Mouse (Mus musculus): ENCODE measurements around the gene Wwox. TPM values are rescaled to one million over a fixed set of nuclear protein-coding genes. Genes with fewer than 3 reads are reported as not detected.
A peak's percentile ranks its signal among the peaks of the same experiment; 100 is the strongest.

Wwox gene
- polyA plus RNA-seq, 1 experiment from 2014 or later: 9.0 TPM

DNA sequence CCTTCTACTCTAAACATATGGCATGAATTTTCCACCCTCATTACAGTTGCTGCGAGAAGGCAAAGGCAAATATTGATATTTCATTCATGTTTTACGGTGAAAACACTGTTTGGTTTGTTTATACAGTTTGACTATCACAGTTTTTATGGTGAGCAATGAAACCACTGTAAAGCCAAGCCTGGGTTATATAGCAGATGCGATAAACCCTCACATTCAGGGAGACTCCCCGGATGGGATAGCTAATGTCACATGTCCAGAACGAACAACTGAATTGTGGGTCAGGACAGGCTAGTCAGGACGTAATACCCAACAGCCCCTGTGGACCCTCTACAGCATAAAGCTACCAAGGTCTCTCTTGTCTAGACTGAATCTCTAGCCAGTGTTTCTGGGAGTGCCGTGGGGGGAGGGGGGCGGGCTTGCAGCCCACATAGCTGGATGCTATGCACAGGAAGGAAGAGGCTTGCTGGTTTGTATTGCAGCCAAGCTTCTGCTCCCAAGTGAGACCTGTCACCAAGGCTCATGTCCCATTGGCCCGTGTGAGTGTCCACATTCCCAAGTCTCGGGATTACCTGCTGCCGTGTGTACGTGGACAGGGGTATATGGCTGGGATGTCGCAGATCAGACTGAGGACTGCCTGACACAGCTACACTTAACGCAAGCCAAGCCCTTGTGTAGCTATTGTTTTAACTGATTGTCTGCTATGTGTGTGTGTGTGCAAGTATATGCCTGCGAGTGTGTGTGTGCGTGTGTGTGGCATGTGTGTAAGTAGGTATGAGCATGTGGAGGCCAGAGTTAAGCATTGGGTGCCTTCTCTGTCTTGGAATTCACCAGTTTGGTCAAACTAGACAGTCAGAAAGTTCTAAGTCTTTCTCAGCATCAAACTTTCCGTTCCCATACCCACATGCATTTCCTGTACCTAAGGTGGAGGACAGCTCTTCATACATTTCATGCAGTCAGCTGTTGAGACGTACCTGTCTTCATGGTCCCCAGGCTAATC lies 66.2 kb downstream of the Wwox start:
- Histone ChIP-seq H3K36me3 (no peaks in the 10 kb centered on the region), H3K27me3 (replicated peaks) (peaks cover 7% of the 10 kb centered on the region; the same call in 1 of the 2 replicates), H3K4me2 (peak overlapping the region; percentile 57; the same call in 1 of the 2 replicates), H3K9me3 (no peaks in the 10 kb centered on the region), H3K9ac (no peak overlapping the region), H3K27ac (replicated peaks) (no peak overlapping the region), H3K4me3 (no peak overlapping the region), H3K4me1 (peaks cover 19% of the 10 kb centered on the region)
- ATAC-seq (ENCODE audit: extremely low read depth, insufficient number of reproducible peaks, low FRiP score, low TSS enrichment): no peak; the same call in 1 of the 2 replicates
- 72% methylated on average over 18 of the region's 18 CpGs for WGBS

DNA sequence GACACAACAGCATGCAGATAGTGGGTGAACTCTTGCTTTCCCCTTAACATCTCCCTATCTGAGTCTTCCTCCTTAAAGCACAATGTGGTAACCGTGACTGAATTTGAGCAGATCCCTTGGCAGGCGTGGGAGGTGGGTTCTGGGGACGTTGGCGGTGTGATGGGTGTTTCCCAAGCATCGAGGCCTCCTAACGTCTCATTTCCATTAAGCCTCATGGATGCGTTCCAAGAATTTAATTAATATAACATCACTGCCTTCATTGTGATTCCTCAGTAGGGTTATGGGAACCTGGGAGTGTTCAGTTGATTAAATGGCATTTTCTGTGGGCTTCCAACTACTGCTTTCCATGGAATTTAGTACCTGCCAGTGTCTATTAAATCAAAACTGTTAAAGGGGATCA lies 67.9 kb downstream of the Wwox start:
- no peak for ATAC-seq (ENCODE audit: extremely low read depth, insufficient number of reproducible peaks, low FRiP score, low TSS enrichment)
- Histone ChIP-seq H3K27ac (replicated peaks) (no peak overlapping the region), H3K9ac (no peak overlapping the region), H3K4me3 (no peak overlapping the region), H3K4me1 (peaks cover 19% of the 10 kb centered on the region), H3K9me3 (no peaks in the 10 kb centered on the region), H3K4me2 (no peak overlapping the region), H3K27me3 (replicated peaks) (peaks cover 7% of the 10 kb centered on the region; the same call in 1 of the 2 replicates), H3K36me3 (no peaks in the 10 kb centered on the region)
- 72% methylated on average over 7 of the region's 7 CpGs for WGBS

DNA sequence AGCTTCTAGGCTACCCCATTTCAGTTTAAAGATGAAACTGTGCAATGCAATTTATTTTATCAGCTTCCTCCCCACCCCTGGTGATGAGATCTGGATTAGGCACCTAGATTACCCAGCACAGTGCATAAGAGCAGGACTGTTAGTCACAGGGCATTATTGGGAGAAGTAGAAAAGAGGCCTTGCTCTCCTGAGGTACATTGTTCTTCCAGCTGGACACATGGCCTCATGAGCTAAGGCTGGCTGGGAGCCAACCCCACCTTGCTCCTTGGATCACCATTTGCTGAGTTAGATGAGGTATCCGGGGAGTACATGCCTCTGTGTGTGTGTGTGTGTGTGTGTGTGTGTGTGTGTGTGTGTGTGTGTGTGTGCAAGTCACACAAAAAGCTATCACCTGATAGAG lies 70.8 kb downstream of the Wwox start:
- Histone ChIP-seq H3K9ac (no peak overlapping the region), H3K4me2 (no peak overlapping the region), H3K27me3 (replicated peaks) (peaks cover 7% of the 10 kb centered on the region; the same call in 1 of the 2 replicates), H3K9me3 (no peaks in the 10 kb centered on the region), H3K36me3 (no peaks in the 10 kb centered on the region), H3K4me3 (no peak overlapping the region), H3K27ac (replicated peaks) (no peak overlapping the region), H3K4me1 (peaks cover 8% of the 10 kb centered on the region)
- WGBS: 47% methylated on average over 1 of the region's 1 CpGs
- ATAC-seq (ENCODE audit: extremely low read depth, insufficient number of reproducible peaks, low FRiP score, low TSS enrichment): no peak; the same call in 1 of the 2 replicates

DNA sequence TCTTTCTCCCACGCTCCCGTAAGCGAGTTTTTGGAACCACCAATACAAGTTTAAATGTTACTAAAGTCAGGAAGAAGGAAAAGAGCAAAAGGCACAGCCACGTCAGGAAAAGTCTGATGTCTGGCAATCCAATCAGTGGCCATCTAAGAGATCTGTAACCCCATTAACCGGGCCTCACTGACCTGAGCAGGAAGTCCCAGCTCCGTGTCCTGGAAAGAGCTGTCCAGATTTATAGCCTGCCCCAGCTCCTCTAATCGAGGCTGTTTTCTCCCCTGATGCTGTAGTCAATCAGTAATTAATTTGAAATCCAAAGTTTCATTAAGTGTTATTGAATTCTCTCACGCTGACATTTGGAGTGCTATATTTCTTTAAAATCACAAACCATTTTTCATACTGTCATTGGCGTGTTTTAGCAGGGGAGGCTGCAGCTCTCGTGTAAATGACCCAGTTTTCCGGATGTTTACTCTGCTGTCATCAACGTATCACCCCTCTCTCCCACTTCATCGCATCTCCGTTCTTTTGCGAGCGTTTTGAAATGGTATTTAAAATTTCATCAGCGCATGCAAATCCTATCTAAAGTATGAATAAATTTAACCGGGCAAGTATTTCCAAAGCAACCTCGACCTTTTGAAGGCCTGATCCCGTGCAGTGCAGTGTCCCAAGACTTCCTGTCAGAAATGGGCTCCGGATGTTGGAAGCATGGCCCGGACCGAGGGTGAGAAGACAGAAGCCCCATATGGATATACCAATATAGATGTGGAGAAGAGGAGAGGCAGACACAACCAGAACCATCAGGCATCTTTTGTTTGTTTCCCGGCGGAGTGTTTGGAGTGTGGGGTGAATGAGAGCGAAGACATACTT lies 72.8 kb downstream of the Wwox start:
- no peak for ATAC-seq (ENCODE audit: extremely low read depth, insufficient number of reproducible peaks, low FRiP score, low TSS enrichment)
- H3K4me2 ChIP-seq: no peak overlapping the region

DNA sequence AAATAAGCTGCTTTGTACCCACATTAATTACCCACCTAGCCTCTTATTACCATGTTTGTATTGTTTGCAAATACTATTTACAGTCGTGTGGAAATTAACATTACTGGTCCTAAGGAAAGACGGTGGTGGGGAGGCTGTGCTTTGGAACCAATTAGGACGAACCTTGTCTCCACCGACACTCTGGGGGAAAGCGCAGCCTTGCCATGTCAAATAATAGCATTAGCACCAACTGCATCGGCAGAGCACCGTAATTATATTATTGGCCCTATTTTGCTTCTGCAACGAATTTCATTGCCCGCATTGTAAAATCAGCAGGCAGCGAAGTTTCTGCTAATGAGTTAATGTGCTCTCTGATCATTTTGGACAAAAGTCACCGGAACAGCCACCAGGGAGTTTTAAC lies 75.2 kb downstream of the Wwox start:
- 80% methylated on average over 11 of the region's 11 CpGs for WGBS
- Histone ChIP-seq H3K9ac (no peak overlapping the region), H3K4me3 (no peak overlapping the region), H3K9me3 (no peaks in the 10 kb centered on the region), H3K4me2 (no peak overlapping the region), H3K27me3 (replicated peaks) (no peaks in the 10 kb centered on the region), H3K27ac (replicated peaks) (no peak overlapping the region), H3K4me1 (no peaks in the 10 kb centered on the region), H3K36me3 (no peaks in the 10 kb centered on the region)
- ATAC-seq (ENCODE audit: extremely low read depth, insufficient number of reproducible peaks, low FRiP score, low TSS enrichment): no peak

More for the DNA sequence above, 72.8 kb downstream of the Wwox start:
- Histone ChIP-seq H3K4me1 (no peaks in the 10 kb centered on the region), H3K27ac (replicated peaks) (no peak overlapping the region), H3K9ac (no peak overlapping the region), H3K27me3 (replicated peaks) (peaks cover 7% of the 10 kb centered on the region; the same call in 1 of the 2 replicates), H3K36me3 (no peaks in the 10 kb centered on the region), H3K9me3 (no peaks in the 10 kb centered on the region), H3K4me3 (no peak overlapping the region)
- 79% methylated on average over 26 of the region's 26 CpGs for WGBS

DNA sequence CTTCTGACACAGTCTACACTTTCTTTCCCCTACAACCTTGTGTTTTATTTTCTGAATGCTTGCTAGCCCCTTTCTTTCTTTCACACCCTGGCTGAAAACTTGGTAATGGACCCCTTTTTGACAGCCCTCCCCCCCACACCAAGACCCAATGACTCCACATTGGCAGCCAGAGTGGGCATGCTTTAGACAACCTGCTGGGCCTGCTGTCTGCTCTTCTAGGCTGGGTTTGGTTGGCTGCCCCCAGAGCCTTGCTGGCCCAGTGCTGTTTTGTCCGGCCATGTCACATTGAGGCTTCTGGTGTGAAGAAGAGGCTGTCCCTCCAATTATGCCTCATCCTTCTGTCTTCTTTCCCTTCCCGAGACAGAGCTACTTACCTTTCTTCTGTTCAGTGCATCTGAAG lies 83.6 kb downstream of the Wwox start:
- ATAC-seq (ENCODE audit: extremely low read depth, insufficient number of reproducible peaks, low FRiP score, low TSS enrichment): no peak
- WGBS: 78% methylated on average over 2 of the region's 2 CpGs
- no peak overlapping the region for H3K9ac ChIP-seq

DNA sequence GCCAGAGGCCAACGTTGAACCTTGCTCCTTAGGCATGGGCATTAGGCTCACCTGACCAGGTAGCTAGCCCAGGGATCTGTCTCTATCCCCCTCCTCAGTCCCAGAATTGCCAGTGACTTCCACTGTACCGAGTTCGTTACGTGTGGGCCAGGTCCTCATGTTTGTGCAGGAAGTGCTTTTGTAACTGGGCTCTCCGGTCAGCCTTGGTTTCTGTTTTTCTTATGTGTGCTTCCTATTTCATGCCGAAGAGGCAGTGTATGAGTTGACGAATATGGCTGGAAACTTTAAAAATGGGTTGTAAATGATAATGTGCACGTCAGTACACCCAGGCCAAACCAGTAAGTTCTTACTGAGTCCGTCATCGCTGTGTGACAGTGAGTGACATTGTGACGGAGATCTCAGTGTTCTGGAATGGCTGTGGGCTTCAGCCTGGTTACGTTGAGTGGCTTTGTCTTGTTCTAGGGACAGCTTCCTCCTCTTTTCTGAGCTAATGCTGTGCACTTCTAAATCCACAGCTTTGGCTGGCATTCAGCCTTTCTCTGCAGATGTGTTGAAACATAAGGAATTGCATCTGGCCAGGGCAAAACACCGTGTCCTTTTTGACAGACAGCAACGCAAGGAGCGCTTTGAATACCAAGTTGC lies 87.3 kb downstream of the Wwox start:
- Histone ChIP-seq H3K4me3 (no peak overlapping the region), H3K9me3 (no peaks in the 10 kb centered on the region), H3K4me2 (no peak overlapping the region), H3K36me3 (no peaks in the 10 kb centered on the region), H3K9ac (no peak overlapping the region), H3K27me3 (replicated peaks) (peaks cover 20% of the 10 kb centered on the region), H3K4me1 (0 out of 2 replicates have a peak, but pooled peaks cover 4% of the 10 kb centered on the region), H3K27ac (replicated peaks) (no peak overlapping the region)
- 78% methylated on average over 15 of the region's 15 CpGs for WGBS
- ATAC-seq (ENCODE audit: extremely low read depth, insufficient number of reproducible peaks, low FRiP score, low TSS enrichment): no peak

More for the DNA sequence above, 83.6 kb downstream of the Wwox start:
- Histone ChIP-seq H3K36me3 (no peaks in the 10 kb centered on the region), H3K4me1 (no peaks in the 10 kb centered on the region), H3K4me3 (no peak overlapping the region), H3K27me3 (replicated peaks) (no peaks in the 10 kb centered on the region), H3K4me2 (no peak overlapping the region), H3K27ac (replicated peaks) (no peak overlapping the region), H3K9me3 (no peaks in the 10 kb centered on the region)

DNA sequence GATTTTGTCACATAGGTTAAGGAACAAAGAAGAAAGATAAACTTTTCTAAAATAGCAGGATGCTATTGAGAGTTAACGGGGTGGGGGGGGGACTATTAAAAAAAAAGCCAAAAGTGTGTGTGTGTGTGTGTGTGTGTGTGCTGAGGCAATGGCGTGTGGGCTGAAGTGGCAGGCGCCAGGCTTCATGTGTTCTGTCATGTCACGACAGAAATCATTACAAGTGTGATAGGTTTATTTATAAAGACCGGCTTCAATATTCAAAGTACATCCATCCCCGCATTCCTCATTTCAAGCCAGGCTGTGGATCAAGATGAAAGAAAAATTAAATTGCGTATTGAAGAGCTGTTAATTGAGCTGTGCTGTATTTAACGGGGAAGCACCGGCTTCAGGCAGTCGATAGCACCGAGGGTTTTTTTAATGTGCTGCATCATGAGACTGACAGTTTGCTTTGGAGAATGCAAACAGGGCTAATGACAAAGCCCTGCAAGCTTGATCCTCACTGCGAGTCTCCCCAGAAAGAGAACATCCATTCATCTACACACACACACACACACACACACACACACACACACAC lies 88.3 kb downstream of the Wwox start:
- Histone ChIP-seq H3K4me2 (no peak overlapping the region), H3K9ac (no peak overlapping the region), H3K27me3 (replicated peaks) (peaks cover 28% of the 10 kb centered on the region), H3K4me1 (0 out of 2 replicates have a peak, but pooled peaks cover 7% of the 10 kb centered on the region), H3K9me3 (no peaks in the 10 kb centered on the region), H3K4me3 (no peak overlapping the region), H3K36me3 (no peaks in the 10 kb centered on the region), H3K27ac (replicated peaks) (no peak overlapping the region)
- no peak for ATAC-seq (ENCODE audit: extremely low read depth, insufficient number of reproducible peaks, low FRiP score, low TSS enrichment)
- WGBS: 75% methylated on average over 12 of the region's 12 CpGs

DNA sequence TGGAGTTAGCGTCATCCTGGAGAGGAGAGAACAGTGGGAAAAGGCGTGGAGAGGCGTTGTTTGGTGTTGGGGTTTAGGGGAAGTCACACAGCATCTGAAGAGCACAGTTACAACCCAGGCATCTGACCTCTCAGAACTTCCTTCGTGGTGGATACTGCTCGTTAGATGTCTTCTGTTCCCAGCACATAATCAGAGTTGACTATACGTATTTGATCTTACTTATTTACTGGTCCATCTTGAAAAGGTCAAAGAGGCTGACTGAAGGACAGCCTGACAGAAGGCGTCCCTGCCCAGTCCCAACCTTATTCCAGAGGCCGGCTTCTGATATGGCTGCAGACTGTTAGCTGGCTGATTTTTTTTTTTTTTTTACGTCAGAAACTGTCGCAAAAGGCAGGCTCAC lies 90.1 kb downstream of the Wwox start:
- H3K4me2 ChIP-seq: no peak overlapping the region
- no peak for ATAC-seq (ENCODE audit: extremely low read depth, insufficient number of reproducible peaks, low FRiP score, low TSS enrichment)
- no peak overlapping the region for H3K27ac ChIP-seq (replicated peaks)
- H3K4me3 ChIP-seq: no peak overlapping the region
- WGBS: 71% methylated on average over 10 of the region's 10 CpGs
- no peaks in the 10 kb centered on the region for H3K9me3 ChIP-seq
- H3K36me3 ChIP-seq: no peaks in the 10 kb centered on the region
- no peak overlapping the region for H3K9ac ChIP-seq
- H3K27me3 ChIP-seq (replicated peaks): peaks cover 41% of the 10 kb centered on the region
- 0 out of 2 replicates have a peak, but pooled peaks cover 7% of the 10 kb centered on the region for H3K4me1 ChIP-seq

DNA sequence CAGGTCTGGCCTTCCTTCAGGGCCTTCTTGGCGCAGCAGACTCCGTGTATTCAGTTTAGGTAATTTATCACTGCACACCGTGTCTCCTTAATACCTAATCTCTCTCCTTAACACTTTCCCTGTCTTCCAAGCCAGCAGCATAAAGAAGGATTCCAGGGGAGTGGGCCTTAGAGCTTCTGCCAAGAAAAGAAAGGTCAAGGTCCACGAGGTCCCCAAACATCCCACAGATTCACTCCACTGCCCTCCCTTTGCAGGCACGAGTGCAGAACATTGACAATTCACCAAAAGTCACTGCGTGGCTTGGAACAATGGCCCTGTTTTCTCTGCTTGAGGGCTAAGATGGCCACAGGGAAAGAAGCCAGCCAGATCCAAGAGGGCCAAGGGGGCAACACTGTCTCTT lies 96.7 kb downstream of the Wwox start:
- H3K27me3 ChIP-seq (replicated peaks): peaks cover 81% of the 10 kb centered on the region
- no peak for ATAC-seq (ENCODE audit: extremely low read depth, insufficient number of reproducible peaks, low FRiP score, low TSS enrichment)
- no peak overlapping the region for H3K9ac ChIP-seq
- H3K27ac ChIP-seq (replicated peaks): no peak overlapping the region
- no peaks in the 10 kb centered on the region for H3K9me3 ChIP-seq
- H3K4me3 ChIP-seq: no peak overlapping the region
- H3K4me1 ChIP-seq: 0 out of 2 replicates have a peak, but pooled peaks cover 5% of the 10 kb centered on the region
- H3K4me2 ChIP-seq: no peak overlapping the region
- WGBS: 68% methylated on average over 6 of the region's 6 CpGs
- H3K36me3 ChIP-seq: no peaks in the 10 kb centered on the region

Data from heart, embryonic 13.5 days (tissue).